Mouse (Mus musculus) stomach, embryonic 14.5 days (tissue): Measurements from ENCODE around the gene Pou5f1. TPM values are rescaled to one million over a fixed set of nuclear protein-coding genes. Genes with fewer than 3 reads are reported as not detected.
A peak's percentile ranks its signal among the peaks of the same experiment; 100 is the strongest.

Experiments
- ATAC-seq: fragments of 200-750 bp; cut with Nextera tagmentation; 2 replicates; pipeline ENCODE4 v1.8.0; 2017; ENCODE audit warnings: low read depth, moderate TSS enrichment; ENCODE audit not compliant: insufficient number of reproducible peaks, insufficient read depth, low FRiP score
- H3K27ac ChIP-seq: fragments of 300-500 bp; sonication (generic); 2 replicates; pipeline ENCODE4 v1.5.1; 2014; ENCODE audit warnings: mild to moderate bottlenecking, low read length, moderate library complexity, mixed read lengths
- H3K27me3 ChIP-seq: fragments of 300-500 bp; sonication (generic); 2 replicates; pipeline ENCODE4 v1.6.1; 2014; ENCODE audit warnings: low read length, control low read depth, mixed read lengths; ENCODE audit not compliant: control insufficient read depth, insufficient read depth
- H3K36me3 ChIP-seq: fragments of 300-500 bp; sonication (generic); 2 replicates; pipeline ENCODE4 v1.6.1; 2014; ENCODE audit warnings: mild to moderate bottlenecking, control low read depth, low read length, moderate library complexity, mixed read lengths; ENCODE audit not compliant: control insufficient read depth, insufficient read depth
- H3K4me1 ChIP-seq: fragments of 300-500 bp; sonication (generic); 2 replicates; pipeline ENCODE4 v1.6.1; 2014; ENCODE audit warnings: low read length, control low read depth, mixed read lengths; ENCODE audit not compliant: control insufficient read depth, insufficient read depth
- H3K4me2 ChIP-seq: fragments of 300-500 bp; sonication (generic); replicated peaks from 2 replicates; pipeline ENCODE4 v1.6.1; 2014; ENCODE audit warnings: low read depth, low read length, control low read depth
- H3K4me3 ChIP-seq: fragments of 300-500 bp; sonication (generic); 2 replicates; pipeline ENCODE4 v1.5.1; 2014; ENCODE audit warnings: low read depth, low read length, control low read depth
- H3K9ac ChIP-seq: fragments of 300-500 bp; sonication (generic); replicated peaks from 2 replicates; pipeline ENCODE4 v1.6.1; 2014; ENCODE audit warnings: low read depth, mild to moderate bottlenecking, control low read depth, low read length, moderate library complexity, mixed read lengths
- H3K9me3 ChIP-seq: fragments of 300-500 bp; sonication (generic); 2 replicates; pipeline ENCODE4 v1.6.1; 2016; ENCODE audit warnings: low read depth, low read length, control low read depth; ENCODE audit not compliant: control insufficient read depth
- WGBS: fragments of 180-500 bp; shearing (Covaris S2); extraction: QIAGEN DNeasy Blood & Tissue Kit; methylation state at CpG from one replicate; pipeline ENCODE4 v1.1.7; 2014; 5-methylcytosine and 5-hydroxymethylcytosine counted together
- polyA plus RNA-seq: library from polyadenylated mRNA; unstranded; fragments of >200 nt; fragmentation: Nextera tagmentation; extraction: Ambion mirVana; gene quantifications from 2 replicates; pipeline ENCODE4 v1.2.1, GENCODE M21; 2014

Gene Pou5f1
- polyA plus RNA-seq, 1 experiment from 2014 or later: 0.17 TPM

DNA sequence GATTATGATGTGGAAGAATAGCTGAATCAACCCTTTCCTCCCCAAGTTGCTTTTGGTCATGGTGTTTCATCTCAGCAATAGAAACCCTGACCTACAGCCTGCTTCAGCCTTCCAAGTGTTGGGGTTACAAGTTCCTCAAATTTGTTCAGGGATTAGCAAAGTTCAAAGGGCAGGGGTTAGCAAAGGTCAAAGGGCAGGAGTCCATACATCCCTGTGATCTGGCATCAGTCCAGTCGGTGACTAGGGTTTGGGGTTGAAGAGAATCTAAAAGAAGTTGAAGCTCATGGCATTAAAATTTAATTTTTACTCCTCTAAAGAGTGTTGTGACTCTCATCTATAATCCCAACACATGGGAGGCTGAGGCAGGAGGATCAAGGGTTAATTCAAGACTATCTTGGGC lies 32.7 kb downstream of the Pou5f1 start:
- Histone ChIP-seq H3K27ac (no peak overlapping the region), H3K9me3 (no peaks in the 10 kb centered on the region), H3K36me3 (no peaks in the 10 kb centered on the region), H3K9ac (no peak overlapping the region), H3K4me3 (no peak overlapping the region), H3K4me1 (no peaks in the 10 kb centered on the region), H3K27me3 (no peaks in the 10 kb centered on the region), H3K4me2 (no peak overlapping the region)
- ATAC-seq: no peak
- WGBS: 85% methylated on average over 1 of the region's 1 CpGs

DNA sequence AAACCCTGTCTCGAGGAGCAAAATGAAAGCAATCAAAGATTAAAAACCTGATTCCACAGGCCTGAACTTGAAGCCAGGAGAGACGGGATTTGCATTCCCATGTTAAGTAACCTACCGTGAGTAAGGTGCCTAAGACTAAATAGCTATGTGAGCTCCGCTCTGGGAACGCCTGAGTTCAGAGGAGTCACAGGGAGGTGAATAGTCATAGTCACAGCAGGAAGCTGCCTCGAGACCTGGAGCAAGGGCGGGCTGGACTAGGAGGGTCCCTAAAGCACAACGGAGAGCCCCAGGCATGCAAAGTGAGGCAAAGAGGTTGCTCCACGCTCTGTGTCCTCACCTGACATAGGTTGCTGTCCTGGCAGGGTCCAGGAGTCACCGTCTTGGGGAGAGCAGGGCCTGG lies 33.7 kb downstream of the Pou5f1 start:
- no peak overlapping the region for H3K4me2 ChIP-seq
- H3K4me3 ChIP-seq: no peak overlapping the region
- H3K4me1 ChIP-seq: no peaks in the 10 kb centered on the region
- no peaks in the 10 kb centered on the region for H3K27me3 ChIP-seq
- H3K27ac ChIP-seq: no peak overlapping the region
- no peaks in the 10 kb centered on the region for H3K36me3 ChIP-seq
- 51% methylated on average over 10 of the region's 10 CpGs for WGBS
- no peaks in the 10 kb centered on the region for H3K9me3 ChIP-seq
- no peak overlapping the region for H3K9ac ChIP-seq
- no peak for ATAC-seq

DNA sequence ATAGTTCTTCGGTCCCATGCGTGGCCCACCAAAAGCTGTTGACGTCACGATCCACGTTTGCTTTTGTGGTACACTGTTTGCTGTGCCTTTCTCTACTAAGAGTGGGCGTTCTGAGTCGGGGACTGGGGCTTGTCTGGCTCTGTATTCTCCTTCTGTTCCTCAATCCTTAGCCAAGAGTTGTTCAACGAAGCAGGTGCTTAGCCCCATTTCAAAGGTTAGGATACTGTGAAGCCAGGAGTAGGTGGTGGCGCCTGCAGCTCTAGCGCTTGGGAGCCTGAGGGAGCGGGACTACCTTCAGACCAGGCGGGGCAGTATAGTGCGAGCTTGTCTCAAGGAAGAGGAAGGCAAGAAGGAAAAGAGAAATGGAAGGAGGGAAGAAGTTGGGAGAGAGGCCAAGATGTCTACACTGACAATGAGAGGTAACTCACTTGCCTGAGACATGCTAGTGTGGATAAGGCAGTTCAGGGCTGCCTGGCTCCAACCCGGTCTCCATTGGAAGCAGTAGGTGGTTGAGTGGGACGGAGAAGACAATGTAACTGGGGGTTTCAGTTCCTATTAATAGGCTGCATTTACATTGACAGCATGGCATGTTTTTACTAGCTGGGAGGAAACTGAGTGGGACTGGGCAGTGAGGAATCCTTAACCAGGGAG lies 37.1 kb downstream of the Pou5f1 start:
- no peak for ATAC-seq
- Histone ChIP-seq H3K27ac (no peak overlapping the region), H3K36me3 (no peaks in the 10 kb centered on the region)

DNA sequence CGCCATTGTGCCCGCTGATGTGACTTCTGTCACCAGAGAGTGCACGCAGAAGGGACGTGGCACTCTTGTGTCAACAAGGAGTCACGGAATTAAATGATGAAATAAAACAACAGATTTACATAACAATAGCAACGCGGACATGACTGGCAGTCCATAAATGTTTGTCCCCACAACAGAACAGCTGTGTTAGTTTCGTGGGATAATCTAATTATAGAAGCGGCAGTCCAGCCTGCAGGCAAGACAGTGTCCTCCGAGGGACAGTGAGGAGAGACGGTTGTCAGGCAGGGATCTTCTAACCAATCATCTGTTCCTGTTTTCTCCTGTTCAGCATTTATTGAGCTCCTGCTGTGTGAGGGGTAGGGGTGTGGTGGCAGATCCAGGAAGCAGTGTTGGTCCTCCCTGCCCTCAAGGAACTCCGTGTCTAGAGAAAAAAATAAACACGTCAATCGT lies 37.6 kb downstream of the Pou5f1 start:
- H3K36me3 ChIP-seq: no peaks in the 10 kb centered on the region
- H3K9ac ChIP-seq: no peak overlapping the region
- no peaks in the 10 kb centered on the region for H3K9me3 ChIP-seq
- no peak overlapping the region for H3K4me2 ChIP-seq
- no peak for ATAC-seq
- no peak overlapping the region for H3K27ac ChIP-seq
- H3K4me3 ChIP-seq: no peak overlapping the region
- H3K4me1 ChIP-seq: no peaks in the 10 kb centered on the region
- WGBS: 55% methylated on average over 14 of the region's 14 CpGs
- H3K27me3 ChIP-seq: no peaks in the 10 kb centered on the region

More for the DNA sequence above, 37.1 kb downstream of the Pou5f1 start:
- Histone ChIP-seq H3K4me2 (no peak overlapping the region), H3K4me3 (no peak overlapping the region), H3K4me1 (no peaks in the 10 kb centered on the region), H3K9me3 (no peaks in the 10 kb centered on the region), H3K9ac (no peak overlapping the region), H3K27me3 (no peaks in the 10 kb centered on the region)
- WGBS: 76% methylated on average over 15 of the region's 15 CpGs

DNA sequence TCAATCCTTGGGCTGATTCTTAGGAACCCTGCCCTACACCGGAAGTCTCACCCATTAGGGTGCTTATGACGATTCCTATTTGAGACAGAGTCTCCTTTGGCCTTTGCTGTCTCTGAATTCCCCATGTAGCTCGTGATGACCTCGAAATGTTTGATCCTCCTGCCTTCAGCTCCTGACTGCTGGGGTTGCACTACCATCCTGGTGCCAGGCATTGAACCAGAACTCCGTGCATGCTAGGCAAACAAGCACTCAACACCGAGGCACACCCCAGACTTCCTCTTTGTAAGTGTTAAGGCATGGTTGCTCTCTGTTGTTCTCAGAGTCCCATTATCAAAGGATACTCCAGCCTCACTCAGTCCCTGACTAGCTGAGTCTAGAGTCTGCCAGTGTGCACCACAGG lies 38.2 kb downstream of the Pou5f1 start:
- no peak overlapping the region for H3K9ac ChIP-seq

DNA sequence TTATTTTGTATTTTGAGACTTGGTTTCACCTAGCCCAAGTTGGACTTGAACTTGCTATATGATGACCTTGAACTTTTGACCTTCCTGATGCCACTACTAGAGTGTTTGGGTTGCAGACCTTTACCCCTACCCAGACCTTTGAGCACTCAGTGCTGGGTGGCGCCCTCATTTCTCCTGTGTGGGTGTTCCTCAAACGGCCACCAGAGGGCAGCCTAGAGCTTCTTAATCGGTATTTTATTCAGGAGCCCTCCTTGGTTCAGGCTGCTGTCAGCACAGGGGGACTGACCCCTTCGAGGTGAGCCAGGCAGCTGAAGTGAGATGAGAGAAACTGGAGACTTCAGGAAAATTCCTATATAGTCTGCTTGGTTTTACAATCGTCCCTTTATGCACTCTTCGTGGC lies 38.9 kb downstream of the Pou5f1 start:
- no peak overlapping the region for H3K4me2 ChIP-seq
- ATAC-seq: no peak
- no peak overlapping the region for H3K27ac ChIP-seq
- no peaks in the 10 kb centered on the region for H3K9me3 ChIP-seq
- H3K9ac ChIP-seq: no peak overlapping the region
- WGBS: 31% methylated on average over 6 of the region's 6 CpGs
- H3K27me3 ChIP-seq: no peaks in the 10 kb centered on the region
- H3K4me3 ChIP-seq: no peak overlapping the region
- H3K36me3 ChIP-seq: no peaks in the 10 kb centered on the region
- 0 out of 2 replicates have a peak, but pooled peaks cover 2% of the 10 kb centered on the region for H3K4me1 ChIP-seq

More for the DNA sequence above, 38.2 kb downstream of the Pou5f1 start:
- Histone ChIP-seq H3K27me3 (no peaks in the 10 kb centered on the region), H3K36me3 (no peaks in the 10 kb centered on the region), H3K9me3 (no peaks in the 10 kb centered on the region), H3K4me1 (no peaks in the 10 kb centered on the region), H3K4me2 (no peak overlapping the region), H3K27ac (no peak overlapping the region), H3K4me3 (no peak overlapping the region)
- ATAC-seq: no peak
- WGBS: 79% methylated on average over 6 of the region's 6 CpGs

DNA sequence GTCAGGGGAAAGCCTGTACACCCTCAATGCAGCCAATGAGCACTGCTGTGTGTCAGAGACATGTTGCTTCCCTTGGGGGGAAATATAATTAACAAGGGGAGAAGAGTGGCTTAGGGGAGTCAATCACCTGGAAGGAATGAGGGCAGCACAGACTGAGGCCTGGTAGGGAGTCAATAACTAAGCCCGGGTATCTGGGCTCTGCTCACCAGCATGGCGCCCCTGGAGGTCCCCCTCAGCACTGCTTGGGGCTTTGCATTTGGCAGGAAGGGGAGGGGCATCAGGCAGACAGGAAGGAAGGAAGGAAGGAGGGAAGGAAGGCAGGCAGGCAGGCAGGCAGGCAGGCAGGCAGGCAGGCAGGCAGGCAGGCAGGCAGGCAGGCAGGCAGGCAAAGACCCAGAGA lies 41.6 kb downstream of the Pou5f1 start:
- H3K9me3 ChIP-seq: no peaks in the 10 kb centered on the region
- H3K27ac ChIP-seq: no peak overlapping the region
- H3K4me3 ChIP-seq: no peak overlapping the region
- peaks cover 7% of the 10 kb centered on the region; the same call in 1 of the 2 replicates for H3K4me1 ChIP-seq
- no peak for ATAC-seq
- WGBS: 66% methylated on average over 2 of the region's 2 CpGs
- H3K27me3 ChIP-seq: no peaks in the 10 kb centered on the region
- no peak overlapping the region for H3K4me2 ChIP-seq
- no peak overlapping the region for H3K9ac ChIP-seq
- H3K36me3 ChIP-seq: no peaks in the 10 kb centered on the region

DNA sequence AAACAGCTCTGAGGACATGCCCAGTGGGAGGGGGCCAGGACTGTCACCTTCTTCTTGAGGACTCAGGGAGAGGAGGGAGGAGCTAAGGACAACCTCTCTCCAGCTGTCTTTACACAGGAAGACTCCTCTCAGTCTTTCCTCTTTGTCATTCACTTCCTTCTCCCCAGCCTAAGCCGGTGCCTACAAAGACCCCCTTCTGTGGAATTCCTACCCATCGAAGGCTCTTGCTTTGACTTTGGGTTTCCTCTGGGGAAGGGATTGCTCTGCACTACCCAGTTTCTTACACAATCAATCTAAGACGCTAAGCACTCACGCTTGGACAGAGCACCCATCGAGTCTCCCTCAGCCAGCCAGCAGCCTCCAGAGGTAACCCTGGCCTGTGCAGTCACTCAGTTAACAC lies 42.8 kb downstream of the Pou5f1 start:
- Histone ChIP-seq H3K9ac (no peak overlapping the region), H3K4me1 (peaks cover 7% of the 10 kb centered on the region; the same call in 1 of the 2 replicates), H3K9me3 (no peaks in the 10 kb centered on the region), H3K4me3 (no peak overlapping the region), H3K4me2 (no peak overlapping the region), H3K27me3 (no peaks in the 10 kb centered on the region), H3K36me3 (no peaks in the 10 kb centered on the region), H3K27ac (peak overlapping the region; percentile 48; the same call in 1 of the 2 replicates)
- 25% methylated on average over 5 of the region's 5 CpGs for WGBS
- no peak for ATAC-seq
